Mouse (Mus musculus) ovary, postnatal 36 days (tissue): ENCODE results near the gene Cul4a.

Source experiments
- DNase-seq: peaks from one replicate; pipeline ENCODE4 v3.0.0; 2022; ENCODE audit warnings: low spot score, mixed read lengths

The Cul4a gene

DNA sequence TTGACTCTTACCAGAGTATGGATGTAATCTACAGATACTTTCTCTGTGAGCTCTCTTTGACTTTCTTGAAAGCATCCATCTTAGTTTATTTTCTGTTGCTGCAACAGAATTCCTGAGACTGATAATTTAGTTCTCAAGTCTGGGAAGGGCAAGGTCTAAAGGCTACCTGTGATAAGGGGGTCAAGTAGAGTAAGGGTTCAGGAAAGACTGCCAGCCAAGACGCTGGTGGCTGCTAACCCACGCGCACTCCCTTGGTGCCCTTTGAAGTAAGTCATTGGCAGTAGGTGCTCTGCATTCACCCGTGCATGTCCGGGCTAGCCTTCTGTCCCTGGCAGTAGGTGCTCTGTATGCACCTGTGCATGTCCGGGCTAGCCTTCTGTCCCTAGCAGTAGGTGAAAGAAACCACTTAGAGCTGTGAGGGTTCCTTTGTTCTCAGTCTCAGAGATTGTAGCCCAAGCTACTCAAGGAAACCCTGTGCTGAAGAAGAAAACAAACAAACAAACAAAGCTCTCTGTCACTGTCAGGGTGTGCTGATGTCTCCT is 34.3 kb downstream of the Cul4a start:
- DNase-seq: no peak

DNA sequence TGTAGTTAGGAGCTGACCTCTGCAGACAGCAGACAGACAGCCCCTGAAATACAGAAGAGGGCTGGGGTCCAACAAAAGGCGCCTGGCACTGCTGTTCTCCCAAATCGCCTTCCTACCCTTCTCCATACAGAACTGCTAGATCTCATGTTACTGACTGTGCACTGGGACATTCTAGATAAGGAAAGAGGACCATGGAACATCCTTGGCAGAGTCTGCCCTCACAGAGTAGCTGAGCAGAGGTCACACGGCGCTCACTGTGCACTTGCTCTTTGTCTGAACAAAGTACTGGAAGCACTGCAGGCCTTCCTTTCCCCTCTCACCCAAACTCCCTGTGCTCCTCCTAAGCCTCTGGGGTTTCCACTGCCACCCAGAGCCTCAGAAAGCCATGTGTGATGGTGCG is 36.3 kb downstream of the Cul4a start:
- DNase-seq: no peak

- no peak for DNase-seq
These were observed 43.1 kb downstream of the Cul4a start for GRCm38 (mm10) chr8:13148476-13148875.

- DNase-seq: no peak
These were observed 43.9 kb downstream of the Cul4a start for GRCm38 (mm10) chr8:13149287-13149686.

GRCm38 (mm10) chr8:13149866-13150265 is 44.4 kb downstream of the Cul4a start:
- DNase-seq: no peak

DNA sequence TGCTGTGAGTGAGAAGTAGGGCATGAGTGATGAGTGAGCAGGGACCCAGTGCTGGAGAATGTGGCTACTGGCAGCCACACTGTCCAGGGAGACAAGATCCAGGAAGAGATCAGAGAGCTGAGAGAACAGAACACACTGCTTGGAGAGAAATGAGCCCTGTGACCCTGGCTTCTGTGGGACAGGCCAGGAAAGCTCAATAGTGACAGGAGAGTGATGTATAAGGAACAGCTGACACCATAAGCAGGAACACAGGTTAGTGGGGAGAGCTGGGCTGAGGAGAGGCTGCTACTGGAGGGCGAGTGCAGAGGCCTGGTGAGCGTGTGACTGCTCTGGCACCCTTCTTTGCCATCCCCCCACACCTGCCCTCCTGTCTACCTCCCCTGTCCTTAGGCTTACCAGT is 45.5 kb downstream of the Cul4a start:
- no peak for DNase-seq

- no peak for DNase-seq
These were observed 48.7 kb downstream of the Cul4a start for GRCm38 (mm10) chr8:13154099-13154498.

GRCm38 (mm10) chr8:13155358-13155757 is 49.9 kb downstream of the Cul4a start:
- no peak for DNase-seq

DNA sequence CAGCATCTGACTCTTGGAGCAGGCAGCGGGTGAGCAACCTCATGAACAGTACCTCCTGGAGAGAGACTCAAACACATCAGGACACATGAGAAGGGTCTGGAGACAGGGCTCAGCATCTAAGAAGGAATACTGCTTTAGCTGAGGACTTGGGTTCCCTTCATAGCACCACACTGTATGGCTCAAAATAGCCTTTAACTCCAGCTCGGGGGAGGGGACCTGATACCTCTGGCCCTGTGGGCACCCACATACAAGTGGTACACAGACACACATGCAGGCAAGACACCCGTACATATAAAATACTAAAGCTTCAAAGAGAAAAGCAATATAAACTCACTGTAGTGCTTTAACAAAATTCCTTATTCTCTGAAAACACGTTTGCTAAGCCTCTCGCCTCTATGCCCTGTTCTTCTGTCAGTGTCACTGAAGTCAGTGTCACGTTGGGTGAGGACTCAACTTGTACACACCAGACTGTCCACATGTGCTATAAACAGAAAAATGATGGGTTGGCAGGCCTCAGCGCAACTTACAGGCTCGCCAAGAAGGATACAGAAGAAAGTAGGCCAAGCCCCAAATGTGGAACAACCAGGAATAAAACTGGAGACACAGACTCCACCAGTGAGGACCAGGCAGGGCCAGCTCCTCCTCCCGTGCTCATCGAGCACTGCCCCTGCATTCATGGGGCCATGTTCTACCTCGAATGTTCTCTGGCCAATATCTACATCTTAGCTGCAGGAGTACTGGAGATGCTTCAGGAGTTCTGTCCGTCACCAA is 51.1 kb downstream of the Cul4a start:
- DNase-seq: no peak

GRCm38 (mm10) chr8:13158718-13159376 is 53.4 kb downstream of the Cul4a start, which contains the start of gene Lamp1:
Gene Lamp1 (plus strand): TSS chr8:13159161.
- DNase-seq: peak; percentile 99

DNA sequence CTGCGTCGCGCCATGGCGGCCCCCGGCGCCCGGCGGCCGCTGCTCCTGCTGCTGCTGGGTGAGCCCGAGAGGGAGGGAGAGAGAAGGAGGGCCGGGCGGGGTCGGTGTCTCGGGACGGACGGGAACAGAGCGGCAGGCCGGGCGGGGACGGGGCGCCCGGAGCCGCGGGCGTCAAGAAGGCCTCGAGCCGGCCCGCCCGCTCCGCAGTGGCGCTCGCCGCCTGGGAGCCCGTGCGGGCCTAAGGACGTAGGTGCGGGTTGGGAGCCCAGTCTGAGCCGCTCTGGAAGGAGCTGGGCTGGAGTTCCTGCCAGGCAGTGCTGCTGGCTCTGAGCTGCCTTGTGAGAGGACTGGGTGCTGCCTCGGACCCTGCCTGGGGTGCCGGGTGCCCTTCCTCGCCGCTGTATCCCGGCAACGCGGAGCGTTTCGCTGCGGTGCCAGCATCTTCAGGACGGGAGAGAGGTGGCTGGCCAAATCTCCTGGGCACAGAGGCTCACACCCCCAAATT is 54.0 kb downstream of the Cul4a start:
- no peak for DNase-seq

- no peak for DNase-seq
These were observed 55.3 kb downstream of the Cul4a start for GRCm38 (mm10) chr8:13160691-13161090.

DNA sequence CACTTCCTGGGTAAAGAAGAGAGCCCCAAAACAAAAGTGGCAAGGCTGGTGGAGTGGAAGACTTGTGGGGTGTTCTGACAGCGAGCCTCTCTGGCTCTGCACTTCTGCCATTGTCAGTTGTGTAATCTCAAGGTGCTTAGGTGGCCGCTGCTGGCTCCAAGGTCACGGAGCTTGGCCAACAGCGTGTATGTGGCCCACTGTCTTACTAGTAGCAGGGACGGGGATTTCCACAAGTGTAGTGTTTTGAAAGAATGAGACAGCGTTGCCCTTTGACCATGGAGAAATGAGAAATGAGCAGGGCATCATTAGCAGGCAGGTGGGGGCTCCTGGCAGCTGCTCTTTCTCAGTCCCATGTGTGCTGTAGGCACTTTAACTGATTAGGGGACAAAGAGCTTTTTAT is 56.7 kb downstream of the Cul4a start:
- DNase-seq: no peak

- DNase-seq: no peak
These were observed 58.1 kb downstream of the Cul4a start for GRCm38 (mm10) chr8:13163563-13163962.

DNA sequence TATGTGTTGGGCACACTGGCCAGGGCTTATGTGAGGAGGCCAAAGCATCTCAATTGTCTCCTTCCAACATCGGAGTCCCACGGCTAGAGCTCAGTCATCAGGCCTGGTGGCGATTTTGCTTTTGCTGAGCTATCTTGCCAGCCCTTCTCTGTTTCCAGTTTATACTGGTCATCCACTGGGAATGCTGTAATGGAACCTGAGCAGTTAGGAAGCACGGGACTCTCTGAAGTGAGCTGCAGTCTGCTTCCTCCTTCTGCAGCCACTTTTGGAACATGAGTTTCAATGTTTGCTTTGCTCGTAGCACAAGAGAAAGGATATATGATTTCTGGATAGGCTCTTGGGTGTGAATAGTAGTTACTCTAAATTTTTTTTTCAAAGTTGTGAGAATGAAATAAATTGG is 58.9 kb downstream of the Cul4a start:
- no peak for DNase-seq

DNA sequence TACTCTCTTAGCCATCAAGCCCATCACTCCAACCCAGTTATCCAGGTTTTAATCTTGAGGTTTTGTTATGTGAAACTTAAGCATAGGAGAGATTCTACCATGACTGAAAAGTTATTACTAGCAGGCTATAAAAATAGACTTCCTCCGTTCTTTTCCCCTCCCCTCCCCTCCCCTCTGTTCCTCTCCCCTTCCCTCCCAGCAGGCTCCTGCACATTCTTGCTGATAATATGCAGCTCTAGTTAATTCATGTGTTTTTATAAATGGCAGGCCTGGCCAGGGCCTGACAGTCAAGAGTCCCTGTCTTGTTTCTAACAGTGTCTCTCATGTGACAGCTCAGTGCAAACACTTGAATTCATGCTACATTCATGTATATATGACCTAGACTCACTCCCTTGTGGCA is 65.1 kb downstream of the Cul4a start:
- no peak for DNase-seq

- DNase-seq: no peak
These were observed 68.9 kb downstream of the Cul4a start for GRCm38 (mm10) chr8:13174305-13174704.

DNA sequence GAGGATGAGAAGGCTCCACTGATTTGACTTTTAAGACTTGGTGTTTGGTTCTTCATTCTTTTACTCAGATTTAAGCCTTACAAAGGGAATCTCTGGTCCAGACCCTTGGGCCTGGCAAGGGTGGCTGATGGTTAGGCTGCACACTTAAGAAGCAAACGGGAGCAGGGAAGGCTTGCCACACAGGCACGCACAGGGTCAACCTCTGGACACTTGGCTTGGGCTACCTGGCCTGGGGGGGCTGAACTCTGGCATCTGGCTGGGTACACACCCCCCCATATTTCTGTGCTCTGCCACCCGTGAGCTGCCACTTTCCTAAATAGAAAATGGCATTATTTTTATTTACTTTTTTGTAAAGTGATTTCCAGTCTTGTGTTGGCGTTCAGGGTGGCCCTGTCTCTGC is 69.4 kb downstream of the Cul4a start:
- DNase-seq: no peak

DNA sequence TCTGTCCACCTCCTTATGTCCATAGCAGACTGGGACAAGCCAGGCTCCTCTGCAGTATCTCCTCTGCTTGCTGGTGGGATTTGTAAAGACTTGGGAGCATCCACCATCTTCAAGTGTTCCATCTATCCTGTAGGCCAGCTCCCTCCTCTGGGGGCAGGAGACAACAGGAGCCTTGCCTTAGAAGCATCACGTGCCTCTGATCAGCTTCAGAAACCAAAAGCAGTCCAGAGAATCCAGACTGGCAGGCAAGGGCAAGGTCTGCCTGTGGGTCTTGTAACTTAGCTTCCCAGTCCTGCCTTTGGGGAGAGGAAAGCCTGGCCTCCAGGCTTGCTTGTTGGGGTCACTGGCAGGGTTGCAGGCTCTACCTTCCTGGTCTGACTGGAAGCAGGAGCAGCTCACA is 70.2 kb downstream of the Cul4a start:
- DNase-seq: no peak

- DNase-seq: no peak
These were observed 71.9 kb downstream of the Cul4a start for GRCm38 (mm10) chr8:13177173-13177852.

DNA sequence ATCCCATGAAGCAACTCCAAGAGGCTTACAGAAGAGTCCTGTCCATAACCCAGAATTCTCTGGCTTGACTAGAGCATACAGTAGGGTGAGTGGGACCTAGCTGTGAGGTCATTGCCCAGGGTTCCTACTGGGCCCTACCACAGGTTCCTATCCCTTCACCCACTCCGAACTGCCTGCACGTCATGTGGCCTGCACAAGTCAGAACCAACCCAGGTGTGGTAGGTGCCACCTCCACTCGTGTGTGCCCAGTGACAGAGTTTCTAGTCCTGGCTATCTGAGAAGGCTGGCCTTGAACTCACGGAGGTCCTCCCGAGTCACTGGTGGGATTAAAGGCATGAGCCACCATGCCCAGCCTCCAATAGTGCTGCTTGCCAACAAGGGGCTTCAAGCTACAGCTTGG is 72.7 kb downstream of the Cul4a start:
- no peak for DNase-seq

DNA sequence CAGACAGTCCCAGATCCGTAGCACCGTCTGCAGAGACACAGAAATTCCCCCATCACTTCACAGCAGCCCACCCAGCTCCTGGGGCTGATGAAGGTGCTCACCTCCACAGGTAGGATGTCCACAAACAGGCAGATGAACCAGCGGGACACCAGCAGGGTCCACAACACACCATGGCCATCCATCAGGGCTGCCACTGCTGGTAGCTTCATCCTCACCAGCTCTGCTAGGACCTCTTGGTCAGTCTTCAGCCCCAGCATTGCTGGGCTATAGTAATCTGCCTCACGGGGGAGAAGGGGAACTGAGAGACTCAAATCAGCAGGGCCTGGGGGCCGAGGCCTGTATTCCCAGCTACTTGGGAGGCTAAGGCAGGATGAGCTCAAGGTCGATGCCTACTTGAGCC is 74.1 kb downstream of the Cul4a start:
- peak; percentile 16 for DNase-seq

GRCm38 (mm10) chr8:13179948-13180347 is 74.5 kb downstream of the Cul4a start:
- no peak for DNase-seq
